Mouse (Mus musculus) heart, postnatal 0 days (tissue): Measurements from ENCODE around the gene Slc37a1.

ENCODE experiments used
- CTCF ChIP-seq: IDR thresholded peaks from 2 replicates; pipeline ENCODE4 v1.5.1; 2016; ENCODE audit warnings: antibody characterized with exemption, control low read depth, low read depth
- EP300 ChIP-seq: IDR thresholded peaks from 2 replicates; pipeline ENCODE4 v1.6.1; 2016; ENCODE audit warnings: antibody characterized with exemption, low read depth

GRCm38 (mm10) chr17:31400294-31400693 is 113.7 kb downstream of the Slc37a1 start:
- TF ChIP-seq CTCF (no peak), EP300 (no peak)
